Mouse (Mus musculus) lung, postnatal 0 days (tissue): ENCODE data around the gene Snrnp40.

Experiments
- CTCF ChIP-seq: IDR thresholded peaks from 2 replicates; pipeline ENCODE4 v1.5.1; 2016; ENCODE audit warnings: antibody characterized with exemption, mild to moderate bottlenecking
- EP300 ChIP-seq: IDR thresholded peaks from 2 replicates; pipeline ENCODE4 v1.6.1; 2016; ENCODE audit warnings: antibody characterized with exemption, mild to moderate bottlenecking, control low read depth

- TF ChIP-seq CTCF (no peak), EP300 (no peak)
These were observed 47.4 kb upstream of the Snrnp40 start for GRCm38 (mm10) chr4:130312526-130312925.
